Mouse (Mus musculus) embryonic facial prominence, embryonic 14.5 days (tissue): ENCODE measurements at regions not wholly inside any gene's neighbourhood (a gene's known extent, or its start where the extent isn't known, plus 50 kb on each side); places are given as distances from the start of the nearest gene placed in this dataset.

Source experiments
- ATAC-seq: fragments of 200-750 bp; cut with Nextera tagmentation; 2 replicates; pipeline ENCODE4 v1.8.0; 2017; ENCODE audit warnings: low read depth, moderate number of reproducible peaks, moderate TSS enrichment
- DNase-seq: peaks from one replicate; pipeline ENCODE4 v3.0.0-alpha.2; 2015; ENCODE audit warnings: low spot score
- H3K27ac ChIP-seq: fragments of 300-500 bp; sonication (generic); replicated peaks from 2 replicates; pipeline ENCODE4 v1.5.1; 2014; ENCODE audit warnings: low read depth, mild to moderate bottlenecking, low read length, moderate library complexity
- H3K27me3 ChIP-seq: fragments of 300-500 bp; sonication (generic); replicated peaks from 2 replicates; pipeline ENCODE4 v1.6.1; 2014; ENCODE audit warnings: low read length; ENCODE audit not compliant: control insufficient read depth, insufficient read depth
- H3K36me3 ChIP-seq: fragments of 300-500 bp; sonication (generic); 2 replicates; pipeline ENCODE4 v1.6.1; 2014; ENCODE audit warnings: low read length, mixed read lengths; ENCODE audit not compliant: control insufficient read depth, insufficient read depth
- H3K4me1 ChIP-seq: fragments of 300-500 bp; sonication (generic); 2 replicates; pipeline ENCODE4 v1.6.1; 2014; ENCODE audit warnings: antibody characterized with exemption, low read length; ENCODE audit not compliant: control insufficient read depth, insufficient read depth
- H3K4me2 ChIP-seq: fragments of 300-500 bp; sonication (generic); 2 replicates; pipeline ENCODE4 v1.6.1; 2014; ENCODE audit warnings: low read depth, mild to moderate bottlenecking, low read length, moderate library complexity, mixed read lengths
- H3K4me3 ChIP-seq: fragments of 300-500 bp; sonication (generic); 2 replicates; pipeline ENCODE4 v1.5.1; 2014; ENCODE audit warnings: low read depth, mild to moderate bottlenecking, low read length
- H3K9ac ChIP-seq: fragments of 300-500 bp; sonication (generic); 2 replicates; pipeline ENCODE4 v1.6.1; 2014; ENCODE audit warnings: low read depth, mild to moderate bottlenecking, low read length, moderate library complexity, mixed read lengths
- H3K9me3 ChIP-seq: fragments of 300-500 bp; sonication (generic); 2 replicates; pipeline ENCODE4 v1.6.1; 2016; ENCODE audit warnings: low read length; ENCODE audit not compliant: control insufficient read depth
- WGBS: fragments of 180-500 bp; shearing (Covaris S2); extraction: QIAGEN DNeasy Blood & Tissue Kit; methylation state at CpG from one replicate; pipeline ENCODE4 v1.1.7; 2014; 5-methylcytosine and 5-hydroxymethylcytosine counted together

DNA sequence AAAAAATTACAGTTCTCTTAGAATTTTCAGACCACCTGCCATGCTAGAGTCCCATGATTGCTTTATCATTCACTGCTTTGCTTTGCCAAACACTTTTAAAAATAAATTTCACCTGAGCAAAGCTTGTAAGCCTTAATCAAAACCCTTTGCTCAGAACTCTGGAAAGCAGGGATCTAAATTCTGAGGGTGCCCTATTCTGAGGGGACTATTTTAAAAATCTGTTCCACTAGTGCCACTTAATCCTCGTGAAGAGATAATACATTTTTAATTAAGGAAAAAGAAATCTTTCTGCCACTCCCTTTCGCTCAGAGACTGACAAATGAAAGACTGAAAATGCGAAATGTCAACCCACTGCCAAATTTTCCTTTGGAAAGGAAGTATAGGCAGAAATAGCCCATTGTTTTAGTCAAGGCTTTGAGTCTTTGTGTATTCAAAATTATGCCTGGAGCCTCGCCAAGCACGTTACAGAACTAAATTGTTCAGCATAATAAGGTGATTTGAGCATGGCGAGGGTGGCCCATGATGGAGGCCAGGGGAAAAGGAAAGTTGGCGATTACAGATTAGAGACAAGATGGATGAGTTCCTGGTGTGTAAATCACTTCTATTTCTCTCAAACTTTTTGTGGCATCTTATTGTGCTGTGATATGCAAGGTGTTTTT, 197.4 kb upstream of the Slc16a7 start:
- ATAC-seq, result no peak
- Histone ChIP-seq H3K9ac (no peak overlapping the region), H3K27ac (no peak overlapping the region), H3K9me3 (no peaks in the 10 kb centered on the region), H3K4me2 (no peak overlapping the region), H3K36me3 (no peaks in the 10 kb centered on the region), H3K27me3 (no peaks in the 10 kb centered on the region), H3K4me3 (no peak overlapping the region), H3K4me1 (no peaks in the 10 kb centered on the region)
- DNase-seq, result peak; percentile 58
- WGBS, result 54% methylated on average over 7 of the region's 7 CpGs

- no peak overlapping the region for H3K27ac ChIP-seq
- 84% methylated on average over 5 of the region's 5 CpGs for WGBS
- no peaks in the 10 kb centered on the region for H3K27me3 ChIP-seq
- H3K36me3 ChIP-seq, result no peaks in the 10 kb centered on the region
- DNase-seq (no peak), ATAC-seq (no peak)
- H3K4me2 ChIP-seq, result no peak overlapping the region
- H3K9ac ChIP-seq, result no peak overlapping the region
- no peaks in the 10 kb centered on the region for H3K4me1 ChIP-seq
- H3K4me3 ChIP-seq, result no peak overlapping the region
- no peaks in the 10 kb centered on the region for H3K9me3 ChIP-seq
Measured at GRCm38 (mm10) chr10:125593006-125593405, 203.7 kb upstream of the Slc16a7 start.

DNA sequence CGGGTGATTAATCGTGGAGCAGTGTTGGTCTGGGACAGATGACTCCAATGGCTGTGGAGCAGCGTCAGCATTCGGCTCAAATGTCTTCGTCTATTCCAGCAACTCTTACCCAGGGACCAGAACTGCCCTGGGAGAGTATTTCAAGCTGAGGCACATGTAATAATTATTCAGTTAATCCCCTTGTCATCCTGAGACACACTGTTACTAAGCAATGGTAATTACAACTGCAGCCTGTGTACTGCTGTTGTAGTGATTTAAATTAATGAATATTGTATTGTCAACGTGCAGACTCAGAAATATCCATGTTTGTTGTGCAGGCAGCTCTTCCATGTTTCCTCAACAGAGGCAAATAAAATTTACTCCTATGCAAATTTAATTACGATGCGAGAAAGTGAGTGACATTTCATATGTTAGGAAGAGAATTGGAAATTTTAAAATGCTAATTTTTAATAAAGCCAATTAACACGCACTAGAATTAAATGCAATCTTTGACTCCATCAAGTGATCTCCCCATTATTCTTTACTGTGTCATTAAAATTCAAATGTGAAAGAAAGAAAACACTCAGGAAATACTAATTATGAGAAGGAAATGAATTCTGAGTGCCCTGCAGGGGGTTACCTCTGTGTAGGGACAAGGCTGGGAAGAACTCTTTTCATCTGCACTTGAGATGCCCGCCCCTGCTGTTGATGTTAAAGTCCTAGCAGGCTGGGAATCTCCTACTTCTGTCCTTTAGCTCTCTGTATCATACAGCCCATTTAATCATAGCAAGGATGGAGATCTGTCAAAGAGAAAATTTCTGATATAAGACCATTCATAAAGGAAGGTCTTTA, 218.7 kb upstream of the Slc16a7 start:
- H3K27ac ChIP-seq, result no peak overlapping the region
- no peaks in the 10 kb centered on the region for H3K9me3 ChIP-seq
- H3K4me2 ChIP-seq, result no peak overlapping the region
- no peak overlapping the region for H3K9ac ChIP-seq
- no peaks in the 10 kb centered on the region for H3K27me3 ChIP-seq
- WGBS, result 71% methylated on average over 10 of the region's 10 CpGs
- no peak for DNase-seq
- H3K36me3 ChIP-seq, result no peaks in the 10 kb centered on the region
- no peak overlapping the region for H3K4me3 ChIP-seq
- no peaks in the 10 kb centered on the region for H3K4me1 ChIP-seq
- no peak for ATAC-seq

DNA sequence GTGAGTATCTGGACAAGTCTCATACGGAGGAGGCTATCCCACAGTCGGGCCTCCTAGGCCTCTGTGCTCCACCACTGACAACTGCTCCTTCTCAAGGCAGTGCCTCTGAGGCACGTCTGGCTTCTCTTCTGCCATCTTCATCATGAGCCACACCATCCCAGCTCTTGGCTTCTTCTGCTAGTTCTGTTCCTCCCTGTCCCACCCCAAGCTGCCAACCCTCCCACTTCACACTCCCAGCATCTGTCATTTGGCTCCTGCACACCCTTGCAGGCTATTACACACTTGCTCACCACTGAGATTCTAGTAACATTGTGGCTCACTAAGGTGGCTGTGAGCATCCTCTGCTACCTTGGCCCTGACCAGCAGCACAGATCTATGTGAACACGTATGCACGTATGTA, 221.1 kb upstream of the Slc16a7 start:
- 80% methylated on average over 5 of the region's 5 CpGs for WGBS
- ATAC-seq, result no peak

GRCm38 (mm10) chr10:125612773-125613172, 223.5 kb upstream of the Slc16a7 start:
- Histone ChIP-seq H3K4me1 (no peaks in the 10 kb centered on the region), H3K9ac (no peak overlapping the region), H3K4me3 (no peak overlapping the region), H3K4me2 (no peak overlapping the region), H3K36me3 (no peaks in the 10 kb centered on the region), H3K9me3 (no peaks in the 10 kb centered on the region), H3K27me3 (no peaks in the 10 kb centered on the region), H3K27ac (no peak overlapping the region)
- ATAC-seq (no peak), DNase-seq (no peak)
- WGBS, result 88% methylated on average over 6 of the region's 6 CpGs

More for the DNA sequence above, 221.1 kb upstream of the Slc16a7 start:
- Histone ChIP-seq H3K9ac (no peak overlapping the region), H3K4me2 (no peak overlapping the region), H3K27me3 (no peaks in the 10 kb centered on the region), H3K4me1 (no peaks in the 10 kb centered on the region), H3K27ac (no peak overlapping the region), H3K9me3 (no peaks in the 10 kb centered on the region), H3K4me3 (no peak overlapping the region), H3K36me3 (no peaks in the 10 kb centered on the region)
- no peak for DNase-seq

DNA sequence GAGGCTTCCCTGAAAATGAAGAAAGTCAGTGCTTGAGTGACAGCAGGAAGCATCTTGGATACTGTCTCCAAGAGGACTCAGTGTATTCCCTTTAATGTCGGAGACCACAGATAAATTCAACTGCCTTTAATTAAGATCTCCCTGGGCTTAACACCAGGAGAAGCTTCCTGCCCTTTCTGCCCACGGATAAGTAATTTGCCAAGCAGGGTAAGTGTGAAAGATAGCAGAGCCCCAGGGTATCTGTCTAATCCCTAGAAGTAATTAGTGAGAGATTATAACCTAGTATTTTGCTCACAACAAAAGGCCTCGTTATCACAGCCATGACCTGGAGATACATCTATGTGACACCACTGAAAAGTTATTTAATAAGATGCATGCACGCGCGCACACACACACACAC, 232.1 kb upstream of the Slc16a7 start:
- H3K27ac ChIP-seq, result no peak overlapping the region
- ATAC-seq (no peak), DNase-seq (no peak)

GRCm38 (mm10) chr10:125623836-125624235, 234.6 kb upstream of the Slc16a7 start:
- Histone ChIP-seq H3K4me2 (no peak overlapping the region), H3K36me3 (no peaks in the 10 kb centered on the region), H3K27ac (no peak overlapping the region), H3K9ac (no peak overlapping the region), H3K4me3 (no peak overlapping the region), H3K4me1 (no peaks in the 10 kb centered on the region), H3K27me3 (no peaks in the 10 kb centered on the region), H3K9me3 (no peaks in the 10 kb centered on the region)
- DNase-seq (peak; percentile 37), ATAC-seq (no peak)
- 20% methylated on average over 7 of the region's 7 CpGs for WGBS

More for the DNA sequence above, 232.1 kb upstream of the Slc16a7 start:
- Histone ChIP-seq H3K4me2 (no peak overlapping the region), H3K27me3 (no peaks in the 10 kb centered on the region), H3K4me1 (no peaks in the 10 kb centered on the region), H3K9ac (no peak overlapping the region), H3K36me3 (no peaks in the 10 kb centered on the region), H3K4me3 (no peak overlapping the region), H3K9me3 (no peaks in the 10 kb centered on the region)
- 57% methylated on average over 6 of the region's 6 CpGs for WGBS

- Histone ChIP-seq H3K4me1 (no peaks in the 10 kb centered on the region), H3K27me3 (no peaks in the 10 kb centered on the region), H3K36me3 (no peaks in the 10 kb centered on the region), H3K27ac (no peak overlapping the region), H3K4me3 (no peak overlapping the region), H3K9me3 (no peaks in the 10 kb centered on the region), H3K9ac (no peak overlapping the region), H3K4me2 (no peak overlapping the region)
- DNase-seq, result no peak
- 84% methylated on average over 4 of the region's 4 CpGs for WGBS
- no peak for ATAC-seq
Measured at GRCm38 (mm10) chr10:125667906-125668305, 278.6 kb upstream of the Slc16a7 start.

GRCm38 (mm10) chr10:125673637-125674036, 284.4 kb upstream of the Slc16a7 start:
- H3K4me1 ChIP-seq, result no peaks in the 10 kb centered on the region

More at GRCm38 (mm10) chr10:125673637-125674036, 284.4 kb upstream of the Slc16a7 start:
- no peak for ATAC-seq
- Histone ChIP-seq H3K27me3 (no peaks in the 10 kb centered on the region), H3K9me3 (no peaks in the 10 kb centered on the region), H3K4me3 (no peak overlapping the region), H3K9ac (no peak overlapping the region), H3K36me3 (no peaks in the 10 kb centered on the region), H3K27ac (no peak overlapping the region), H3K4me2 (no peak overlapping the region)
- 59% methylated on average over 11 of the region's 11 CpGs for WGBS
- DNase-seq, result no peak
